Mouse (Mus musculus): Measurements from ENCODE around the gene Uts2b. TPM values are rescaled to one million over a fixed set of nuclear protein-coding genes. Genes with fewer than 3 reads are reported as not detected.
"Not testable (repeated sequence)": the region's sequence is repeated elsewhere in the genome, so short reads cannot be mapped to it uniquely, and the experiment has no call there.

The Uts2b gene
- total RNA-seq, 2 experiments from 2014 or later = not detected

DNA sequence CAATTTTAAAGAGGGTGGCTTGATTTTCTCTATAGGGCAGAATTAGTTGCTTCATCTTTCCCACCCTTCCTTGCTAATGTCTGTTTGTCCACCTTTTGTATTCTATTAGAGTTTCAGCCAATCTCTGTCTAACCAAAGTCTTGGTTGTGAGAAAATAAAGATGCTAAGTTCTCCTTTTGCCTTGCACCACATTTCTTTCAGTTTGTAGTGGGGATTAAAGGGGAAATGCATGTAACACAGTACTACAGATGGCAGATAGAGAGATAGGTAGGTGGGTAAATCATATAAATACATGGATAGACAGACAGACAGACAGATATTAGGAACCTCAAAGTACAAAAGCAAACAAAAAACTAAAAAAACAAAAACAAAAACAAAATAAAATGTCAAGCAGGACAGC is 6.5 kb upstream of the Uts2b start:
- no peak for DNase-seq (ENCODE audit: low spot score in 2 of 2)

DNA sequence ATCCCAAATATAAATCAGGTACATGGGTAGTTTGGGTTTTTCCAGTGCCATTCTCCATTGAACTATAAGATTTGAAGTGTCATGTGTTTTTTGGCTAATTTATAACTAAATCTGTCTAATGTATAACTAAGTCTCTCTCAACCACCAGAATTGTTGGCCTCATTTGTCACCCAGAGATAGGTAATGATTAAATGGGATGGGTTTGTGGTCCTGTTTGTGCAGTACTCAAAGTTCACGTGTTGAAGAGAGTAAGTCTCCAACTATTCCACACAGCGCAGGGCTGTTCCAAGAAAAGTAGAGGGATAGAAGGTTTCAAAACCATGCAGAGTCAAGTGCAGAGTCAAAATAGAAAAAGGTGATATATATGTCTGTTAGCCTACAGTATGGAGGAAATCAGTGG is 5.3 kb upstream of the Uts2b start:
- DNase-seq (ENCODE audit: low spot score in 2 of 2) = no peak

DNA sequence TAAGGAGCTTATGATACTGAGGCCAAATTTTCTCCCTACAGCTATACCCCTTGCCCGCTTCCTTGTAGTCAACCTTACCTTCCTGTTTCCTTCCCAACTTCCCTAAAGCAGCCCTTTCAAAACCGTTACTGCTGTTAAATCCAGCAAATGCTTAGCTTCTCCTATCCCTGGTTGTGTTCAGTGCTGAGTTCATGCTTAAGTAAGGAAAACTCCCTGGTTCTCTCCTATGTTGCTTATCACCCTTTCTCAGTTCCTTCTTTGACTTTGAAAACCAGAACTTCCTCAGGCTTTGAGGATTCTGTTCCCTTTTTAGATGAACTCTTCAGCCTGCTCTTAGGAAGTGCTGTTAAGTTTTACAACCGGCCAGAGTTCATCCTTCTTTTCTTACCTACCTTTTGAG is 4.1 kb upstream of the Uts2b start:
- no peak for DNase-seq (ENCODE audit: low spot score in 2 of 2)

DNA sequence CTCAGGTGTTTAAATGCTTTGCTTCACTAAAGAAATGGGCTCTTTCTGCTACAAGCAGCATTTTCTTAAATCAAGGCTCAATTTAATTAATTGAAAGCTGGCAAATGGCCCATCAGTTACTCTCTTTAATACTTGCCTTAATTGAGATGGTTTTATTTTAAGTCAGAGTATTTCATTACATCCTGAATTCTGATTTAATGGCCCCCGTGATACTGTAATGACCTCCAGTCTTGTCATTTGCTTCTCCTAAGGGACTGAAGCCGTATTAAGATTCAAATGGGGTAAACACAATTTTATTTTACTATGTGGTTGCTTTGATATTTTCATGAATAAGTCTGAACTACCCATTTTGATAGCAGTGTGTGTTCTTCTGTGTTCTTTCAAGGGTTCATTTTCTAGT is 661 bp upstream of the Uts2b start:
- no peak for DNase-seq (ENCODE audit: low spot score in 2 of 2)

DNA sequence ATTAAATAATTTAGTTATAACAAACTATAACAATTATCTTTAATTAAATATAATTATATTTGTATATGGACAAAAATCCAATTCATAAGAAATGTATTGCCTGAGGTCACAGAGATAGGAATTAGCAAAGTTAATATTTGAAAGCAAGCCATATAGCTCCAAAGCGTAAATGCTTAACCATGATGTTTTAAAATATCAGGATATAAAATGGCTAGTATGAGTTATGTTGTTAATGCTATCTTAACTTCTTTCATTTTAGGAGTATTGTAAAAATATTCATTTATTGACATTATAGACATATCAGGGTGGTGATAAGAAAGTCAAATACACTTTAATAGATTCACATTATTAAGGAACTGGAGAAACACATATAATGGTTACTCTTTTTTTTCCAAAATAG is 10.0 kb downstream of the Uts2b start:
- no peak for DNase-seq (ENCODE audit: low spot score in 2 of 2)

DNA sequence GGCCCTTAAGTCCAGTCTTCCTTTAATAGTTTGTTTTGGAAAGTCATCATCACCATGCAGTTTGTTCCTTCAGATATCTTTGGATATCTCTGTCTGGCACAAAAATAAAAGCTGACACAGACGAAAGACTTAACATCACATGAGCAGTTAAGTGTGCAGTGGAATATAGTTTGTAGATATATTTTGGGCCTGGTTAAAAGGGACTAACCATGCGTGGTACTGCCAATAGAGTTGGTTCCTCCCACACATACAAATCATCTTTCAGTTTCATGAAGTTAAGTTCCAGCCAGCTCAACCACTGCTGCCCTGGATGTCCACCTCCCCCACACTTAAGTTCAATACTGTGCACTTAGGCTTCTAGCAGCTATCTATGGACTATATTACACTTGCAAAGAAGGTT is 15.6 kb downstream of the Uts2b start:
- no peak for DNase-seq (ENCODE audit: low spot score in 2 of 2)

DNA sequence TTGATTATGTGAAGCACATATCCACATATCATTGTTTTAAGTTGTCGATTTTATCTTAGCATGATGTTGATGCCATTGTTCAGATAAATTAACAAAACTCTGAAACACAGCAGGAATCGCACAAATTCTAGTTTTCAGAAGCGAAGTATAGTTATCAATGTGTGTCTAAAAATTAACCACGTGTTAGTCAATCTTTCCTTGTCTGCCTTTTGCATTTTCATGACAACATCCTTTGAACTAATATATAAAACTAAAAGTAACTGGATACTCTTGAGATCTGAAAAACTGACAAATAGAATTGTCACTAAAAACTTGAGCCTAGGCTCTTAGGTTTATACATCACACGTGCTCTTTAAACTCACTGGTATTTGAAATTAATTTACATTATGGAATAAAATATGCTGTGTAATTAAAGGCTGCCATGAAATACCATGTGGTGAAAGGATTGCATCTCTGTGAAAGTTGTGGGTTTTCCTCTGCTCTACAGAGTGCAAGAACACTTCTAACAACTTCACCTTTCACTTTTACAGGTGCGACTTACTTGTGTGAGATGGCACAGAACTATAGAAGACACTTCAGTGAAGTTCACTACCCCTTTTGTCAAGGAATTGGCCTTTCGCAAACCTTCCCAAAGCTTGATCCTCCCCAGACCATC is 20.0 kb downstream of the Uts2b start:
- no peak for DNase-seq (ENCODE audit: low spot score in 2 of 2)

DNA sequence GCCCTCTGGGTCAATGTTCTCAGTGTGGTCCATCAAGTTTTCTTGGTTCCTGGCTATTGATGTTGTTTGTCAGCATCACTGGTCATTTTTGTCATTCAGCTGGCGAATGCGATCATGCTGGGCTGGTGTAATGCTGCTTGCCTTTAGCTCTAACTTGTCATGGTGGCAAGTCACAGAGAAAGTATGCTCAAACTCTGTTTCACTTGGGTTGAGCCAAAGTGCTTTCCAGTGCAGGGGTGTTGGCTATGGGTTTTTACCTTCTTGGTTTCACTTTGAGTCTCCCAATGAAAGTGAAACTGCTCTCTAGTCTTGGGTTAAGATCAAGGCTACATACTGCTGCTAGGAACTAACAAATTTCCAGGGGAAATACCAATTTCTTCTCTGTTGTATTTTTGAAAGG is 20.8 kb downstream of the Uts2b start:
- DNase-seq (ENCODE audit: low spot score in 2 of 2) = no peak

DNA sequence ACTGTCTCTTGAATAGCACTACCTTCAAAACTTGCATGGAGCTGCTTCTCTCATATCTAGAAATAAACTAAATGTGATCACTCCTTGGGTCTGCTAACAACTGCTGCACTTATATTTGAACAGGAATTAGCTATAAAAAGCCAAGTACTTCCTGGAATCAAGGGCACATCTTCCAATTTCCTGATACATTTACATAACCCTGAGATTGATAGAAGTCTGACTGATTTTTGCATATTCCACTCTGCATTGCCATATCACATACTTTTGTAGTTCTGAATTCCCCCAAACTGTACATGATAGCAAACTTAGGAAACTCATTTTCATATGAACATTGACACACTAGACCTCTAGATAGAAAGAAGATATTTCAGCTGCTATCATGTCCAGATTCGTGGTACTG is 21.7 kb downstream of the Uts2b start:
- DNase-seq (ENCODE audit: low spot score in 2 of 2) = no peak

DNA sequence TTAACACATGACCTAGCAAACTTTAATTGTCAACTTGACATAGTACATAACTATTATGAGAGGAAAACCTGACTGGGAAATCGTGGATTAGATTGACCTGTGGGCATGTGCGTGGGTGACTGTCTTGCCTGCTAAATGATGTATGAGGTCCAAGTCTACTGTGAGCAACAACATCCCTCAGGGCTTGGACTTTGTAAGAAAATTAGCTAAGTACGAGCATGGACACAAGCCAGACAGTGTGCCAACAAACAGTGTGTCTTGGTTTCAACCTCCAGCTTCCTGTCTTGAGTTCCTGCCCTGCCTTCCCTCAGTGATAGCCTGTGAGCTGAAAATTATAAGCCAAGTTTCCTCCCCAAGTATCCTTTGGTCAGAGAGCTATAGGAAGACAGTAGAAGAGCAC is 22.5 kb downstream of the Uts2b start:
- DNase-seq (ENCODE audit: low spot score in 2 of 2) = no peak

DNA sequence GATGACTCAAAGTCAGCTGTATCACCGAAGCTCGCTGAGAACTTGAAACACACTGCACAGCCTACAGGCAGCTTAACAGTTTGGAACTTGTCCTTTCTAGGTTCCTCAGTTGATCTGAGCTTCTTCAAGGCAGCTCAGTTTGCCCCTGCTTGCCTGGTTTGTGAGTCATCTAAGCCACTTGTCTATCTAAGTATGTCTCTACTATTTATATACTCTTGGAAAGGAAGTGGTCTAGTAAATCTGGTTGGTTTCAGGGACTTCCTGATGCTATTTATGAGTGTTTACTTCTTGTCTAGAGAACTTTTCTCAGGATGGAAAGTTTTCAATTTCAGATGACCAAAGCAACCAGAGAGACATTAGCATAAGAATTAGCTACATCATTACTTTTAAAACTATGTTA is 43.6 kb downstream of the Uts2b start:
- no peak for DNase-seq (ENCODE audit: low spot score in 2 of 2)

DNA sequence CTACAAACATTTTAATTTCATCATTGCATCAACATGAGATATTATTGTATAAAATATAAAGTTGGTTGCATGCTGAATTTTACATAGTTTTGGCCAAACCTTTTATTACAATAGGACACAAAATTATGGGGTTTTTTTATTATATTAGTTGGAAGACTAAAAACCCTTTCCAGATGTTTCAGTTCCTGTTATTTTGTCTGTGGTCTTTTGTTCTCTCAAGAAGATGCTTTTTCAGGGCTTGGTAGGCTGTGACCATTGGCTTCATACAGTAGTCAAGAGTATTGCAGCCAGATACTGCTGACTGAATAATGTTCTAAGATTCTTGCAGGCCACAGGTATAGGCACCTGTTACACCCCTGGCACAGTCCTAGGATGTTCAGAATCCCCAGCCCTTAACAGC is 48.0 kb downstream of the Uts2b start:
- DNase-seq (ENCODE audit: low spot score in 2 of 2) = no peak

DNA sequence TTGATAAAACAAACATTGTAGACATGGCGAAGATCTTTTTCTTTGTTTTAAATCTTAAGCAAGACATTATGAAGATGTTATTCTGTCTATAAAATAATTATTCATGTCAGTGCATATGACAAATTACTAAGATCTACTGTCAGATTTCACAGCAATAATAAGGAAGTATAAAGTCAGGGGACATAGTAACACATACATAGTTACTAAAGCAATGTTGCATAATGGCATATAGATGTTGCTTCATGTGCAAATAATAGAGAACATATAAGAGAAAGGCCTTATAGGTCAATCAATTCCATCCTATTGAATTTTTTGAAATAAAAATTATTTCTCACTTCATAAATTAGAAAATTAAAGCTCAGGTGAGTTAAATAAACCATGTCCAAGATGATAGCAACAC is 50.9 kb downstream of the Uts2b start:
- DNase-seq (ENCODE audit: low spot score in 2 of 2) = no peak

DNA sequence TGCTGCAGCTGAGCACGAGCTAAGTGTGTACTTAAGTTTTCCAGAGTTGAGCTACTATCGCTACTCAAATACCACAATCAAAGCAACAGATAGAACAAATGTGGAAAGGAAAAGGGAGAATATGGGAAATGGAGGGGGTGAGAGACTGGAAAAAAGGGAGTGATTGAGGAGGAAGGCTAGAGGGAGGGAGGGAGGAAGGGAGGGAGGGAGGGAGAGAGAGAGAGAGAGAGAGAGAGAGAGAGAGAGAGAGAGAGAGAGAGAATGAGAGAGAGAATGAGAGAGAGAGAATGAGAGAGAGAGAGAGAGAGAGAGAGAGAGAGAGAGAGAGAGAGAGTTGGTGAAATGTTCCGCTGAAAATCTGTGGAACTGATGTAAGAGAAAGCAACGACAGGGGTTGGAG is 62.9 kb downstream of the Uts2b start, which contains the start of gene Ostn:
TSS of gene Ostn (plus strand) at position 301 of the 400 bp plus-strand sequence.
- not testable (repeated sequence) for DNase-seq (ENCODE audit: low spot score in 2 of 2)

Other genes starting within 250 kb of the Uts2b start
- under 1 TPM in 1 of 2 experiments, not detected in 1; 0.23 TPM for gene Ostn, start 62.8 kb downstream of the Uts2b start, total RNA-seq (2021)
- gene Ccdc50, start 18.6 kb upstream of the Uts2b start, total RNA-seq (2021) = 100 to 1,000 TPM; 101 to 106 TPM

All from adrenal gland, postnatal 4 days (tissue).